Mouse (Mus musculus) gastrocnemius, postnatal 14 days (tissue): Measurements from ENCODE around the gene Hpse2. TPM values are rescaled to one million over a fixed set of nuclear protein-coding genes. Genes with fewer than 3 reads are reported as not detected.
"Not testable (repeated sequence)": the region's sequence is repeated elsewhere in the genome, so short reads cannot be mapped to it uniquely, and the experiment has no call there.

Experiments used
- DNase-seq: peaks from one replicate; pipeline ENCODE4 v3.0.0; 2021; ENCODE audit warnings: mixed read lengths
- intact Hi-C: fragments of 180-260 bp; cut with DNase I; formaldehyde crosslinking; loops from one replicate; pipeline ENCODE4 v1.15.1; 2025; ENCODE audit warnings: low total_unique reads
- long read RNA-seq, 2 experiments: library from polyadenylated mRNA; stranded (forward); transcript quantifications; one replicate each; pipeline ENCODE4 v2.0.0; 2021
- total RNA-seq, 2 experiments: library from RNA; stranded (reverse); gene quantifications; 2 replicates each; pipeline ENCODE4 v1.2.3; 2021

Hpse2 gene
- total RNA-seq = under 1 TPM in 1 of 2 experiments, not detected in 1; 0.07 TPM
- long read RNA-seq, experiment 1 = 0 reads
- long read RNA-seq, experiment 2 = 0 reads

- intact Hi-C loops = no loop called here
- no peak for DNase-seq
Observed at GRCm38 (mm10) chr19:43388017-43388904, at the start of gene Hpse2. Gene Hpse2 (minus strand): TSS chr19:43388355.

DNA sequence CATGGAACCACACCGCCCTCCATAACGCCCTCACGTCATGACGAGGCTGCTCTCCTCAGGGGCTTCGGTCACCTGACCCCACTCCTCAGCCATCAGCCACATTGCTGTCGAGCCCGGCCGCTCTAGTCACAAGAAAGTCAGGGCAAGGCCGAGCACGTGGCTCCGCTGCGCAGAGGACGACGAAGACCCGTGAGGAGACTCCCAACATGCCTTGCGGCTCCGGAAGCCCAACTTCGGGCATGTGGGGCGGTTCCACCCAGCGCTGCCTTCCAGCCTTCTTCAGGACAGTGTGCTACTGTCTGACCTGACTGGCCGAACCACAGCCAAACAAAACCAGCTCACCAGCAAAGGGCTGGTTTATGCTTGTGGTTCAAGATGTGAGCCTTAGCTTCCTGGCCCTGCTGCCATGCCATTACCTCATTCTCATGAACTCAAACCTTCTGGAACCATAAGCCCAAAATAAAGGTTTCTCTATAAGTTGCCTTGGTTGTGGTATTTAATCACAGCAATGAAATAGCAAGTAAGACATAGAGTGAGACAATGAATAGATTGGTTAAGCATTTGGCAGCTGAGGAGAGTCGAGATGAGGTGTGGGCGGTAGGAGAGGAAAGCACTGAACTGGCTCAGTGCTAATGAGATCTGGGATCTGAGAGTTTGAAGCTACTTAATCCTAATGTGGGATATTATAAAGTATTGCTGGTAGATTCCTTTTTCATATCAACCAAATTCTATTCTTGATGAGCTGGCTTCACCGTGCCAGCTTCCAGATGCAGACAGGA is 39.5 kb upstream of the Hpse2 start:
- intact Hi-C loops = no loop called here

DNA sequence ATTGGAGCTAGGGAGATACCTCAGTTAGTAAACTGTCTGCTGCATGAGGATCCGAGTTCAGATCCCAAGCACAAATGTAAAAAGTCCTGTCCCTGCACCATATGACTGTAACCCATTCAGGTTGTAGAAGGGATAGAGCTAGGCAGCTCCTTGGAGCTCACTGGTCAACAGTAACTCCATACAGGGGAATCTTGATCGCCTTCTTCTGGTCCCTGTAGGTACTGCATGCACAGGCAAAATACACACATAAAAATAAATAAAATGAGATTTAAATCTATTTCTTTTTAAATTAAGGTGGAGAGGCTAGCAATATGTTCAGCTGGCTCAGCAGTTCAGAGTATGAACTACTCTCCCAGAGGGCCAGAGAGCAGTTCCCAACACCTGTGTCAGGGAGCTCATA is 35.9 kb upstream of the Hpse2 start:
- intact Hi-C loops = no loop called here
- DNase-seq = no peak

More for the DNA sequence above, 39.5 kb upstream of the Hpse2 start:
- no peak for DNase-seq

DNA sequence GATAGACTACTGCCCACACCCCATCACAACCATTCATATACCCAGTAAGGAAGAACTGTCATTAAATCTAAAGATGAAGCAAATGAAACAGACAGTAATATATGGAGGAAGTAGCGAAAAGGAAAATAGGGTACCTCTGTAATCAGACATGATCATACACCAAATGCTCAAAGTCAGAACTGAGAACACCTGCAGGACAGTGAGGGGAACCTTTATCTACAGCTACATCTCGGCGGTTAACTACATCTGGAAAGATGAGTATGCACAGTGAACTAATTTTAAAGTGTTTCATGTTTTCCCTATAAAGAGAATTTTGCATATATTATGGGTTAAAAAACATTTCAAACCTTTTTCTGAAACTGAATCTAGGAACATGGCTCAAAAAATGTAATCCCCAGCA is 32.4 kb upstream of the Hpse2 start:
- DNase-seq = no peak
- intact Hi-C loops = no loop called here

- intact Hi-C loops = no loop called here
Observed at GRCm38 (mm10) chr19:43415565-43415964, 27.4 kb upstream of the Hpse2 start.

DNA sequence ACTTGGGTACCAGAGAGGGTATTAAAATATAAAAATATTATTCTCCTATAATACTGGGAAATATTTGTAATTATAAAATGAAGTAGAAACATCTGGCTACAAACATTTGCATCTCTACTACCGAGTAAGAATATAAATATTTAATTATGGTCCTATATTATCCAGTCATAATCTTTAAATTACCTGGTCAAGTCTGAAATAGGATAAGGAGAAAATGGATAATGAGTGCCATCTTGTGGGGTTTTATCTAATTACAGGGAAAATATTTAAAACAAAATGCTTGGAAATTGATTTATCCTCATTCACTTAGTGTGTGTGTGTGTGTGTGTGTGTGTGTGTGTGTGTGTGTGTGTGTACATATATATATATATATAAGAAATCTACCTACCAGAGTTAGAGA is 19.0 kb upstream of the Hpse2 start:
- DNase-seq = no peak
- intact Hi-C loops = no loop called here

More at GRCm38 (mm10) chr19:43415565-43415964, 27.4 kb upstream of the Hpse2 start:
- DNase-seq = no peak

- DNase-seq = peak; percentile 16
- intact Hi-C loops = loop anchor here (10.0 kb wide), 1 partner anchor 372 kb away; no protein-coding TSS in a partner anchor
Observed at GRCm38 (mm10) chr19:43396327-43396726, 8.2 kb upstream of the Hpse2 start.

- intact Hi-C loops = no loop called here
- DNase-seq = no peak
Observed at GRCm38 (mm10) chr19:43387071-43387770, 934 bp downstream of the Hpse2 start.

DNA sequence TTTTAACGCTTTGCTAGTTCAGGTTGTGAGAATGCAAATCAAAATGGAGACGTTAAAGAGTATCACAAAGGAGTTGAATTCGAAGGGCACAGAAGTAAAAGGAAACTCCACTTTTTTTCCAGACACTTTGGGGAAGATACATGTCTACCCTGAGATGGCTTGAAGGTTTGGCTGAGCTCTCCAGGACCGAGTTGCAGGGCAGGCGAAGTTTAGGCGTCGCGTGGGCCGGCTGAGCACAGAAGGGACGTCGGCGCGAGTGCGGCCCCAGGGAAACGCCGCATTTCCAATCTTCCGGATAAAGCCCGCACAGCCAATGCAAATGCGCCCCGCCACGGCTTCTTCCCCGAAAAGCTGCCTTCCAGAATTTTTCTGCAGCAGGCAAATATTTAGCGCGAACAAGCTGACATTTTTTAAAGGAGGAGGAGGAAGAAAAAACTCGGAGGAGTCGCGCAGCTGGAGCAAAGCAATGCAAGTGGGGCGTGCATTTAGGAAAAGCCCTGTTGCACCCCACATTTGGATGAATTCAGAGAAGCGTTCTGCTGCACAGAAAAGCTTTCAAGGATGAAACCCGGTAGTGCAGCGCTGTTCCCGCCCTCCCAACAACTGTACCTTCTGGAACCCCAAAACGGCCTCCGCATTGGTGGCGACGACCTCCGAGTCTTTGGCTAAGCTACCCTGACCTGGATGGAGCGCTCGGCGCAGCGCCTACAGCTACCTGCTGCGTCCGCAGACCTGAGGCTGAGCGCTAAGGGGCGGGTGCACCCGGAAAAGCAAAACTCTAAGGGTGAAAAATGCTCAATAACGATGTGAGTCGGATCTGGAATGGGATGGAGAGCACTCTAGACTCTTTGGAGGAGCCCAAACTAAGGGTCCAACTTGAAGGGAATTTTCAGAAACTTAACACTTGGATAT is 1.9 kb downstream of the Hpse2 start:
- intact Hi-C loops = no loop called here
- no peak for DNase-seq

DNA sequence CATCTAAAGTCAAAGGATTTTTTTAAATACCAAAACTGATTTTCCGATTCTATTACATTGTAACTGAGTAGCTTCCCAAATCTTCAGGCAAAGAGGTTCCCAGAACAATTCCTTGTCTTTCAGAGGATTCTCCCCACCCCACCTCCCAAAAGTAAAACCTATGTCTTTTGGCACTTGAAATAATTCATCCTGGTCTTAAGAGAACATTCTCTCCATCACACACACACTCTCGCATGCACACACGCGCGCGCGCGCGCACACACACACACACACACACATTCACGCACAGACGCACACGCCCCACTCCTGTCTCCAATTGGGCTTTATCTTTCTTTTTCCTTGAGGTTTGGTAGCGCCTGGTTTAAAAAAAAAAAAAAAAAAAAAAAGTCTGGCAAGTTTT is 2.7 kb downstream of the Hpse2 start:
- no peak for DNase-seq
- intact Hi-C loops = no loop called here

DNA sequence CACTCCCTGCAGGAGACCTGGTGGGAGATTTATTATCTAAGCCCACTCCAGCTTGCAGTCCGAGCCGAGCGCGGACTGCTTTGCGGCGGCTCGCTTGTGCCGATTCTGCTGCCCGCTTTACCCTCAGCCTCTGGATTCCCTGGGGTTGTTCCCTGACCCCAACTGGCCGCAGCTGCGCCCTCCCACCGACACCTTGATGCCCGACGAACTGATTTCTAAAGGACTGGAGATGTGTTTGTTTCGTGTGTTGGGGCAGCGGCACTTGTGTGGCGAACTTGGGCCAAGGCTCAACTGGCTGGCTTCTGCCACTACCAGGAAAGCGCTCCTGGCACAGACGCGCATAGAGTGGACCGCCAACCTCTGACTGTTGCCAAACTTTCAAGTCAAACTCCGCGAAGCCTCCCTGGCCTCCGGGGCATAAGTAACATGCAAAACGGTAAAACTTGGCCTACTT is 3.1 kb downstream of the Hpse2 start:
- no peak for DNase-seq
- intact Hi-C loops = no loop called here

DNA sequence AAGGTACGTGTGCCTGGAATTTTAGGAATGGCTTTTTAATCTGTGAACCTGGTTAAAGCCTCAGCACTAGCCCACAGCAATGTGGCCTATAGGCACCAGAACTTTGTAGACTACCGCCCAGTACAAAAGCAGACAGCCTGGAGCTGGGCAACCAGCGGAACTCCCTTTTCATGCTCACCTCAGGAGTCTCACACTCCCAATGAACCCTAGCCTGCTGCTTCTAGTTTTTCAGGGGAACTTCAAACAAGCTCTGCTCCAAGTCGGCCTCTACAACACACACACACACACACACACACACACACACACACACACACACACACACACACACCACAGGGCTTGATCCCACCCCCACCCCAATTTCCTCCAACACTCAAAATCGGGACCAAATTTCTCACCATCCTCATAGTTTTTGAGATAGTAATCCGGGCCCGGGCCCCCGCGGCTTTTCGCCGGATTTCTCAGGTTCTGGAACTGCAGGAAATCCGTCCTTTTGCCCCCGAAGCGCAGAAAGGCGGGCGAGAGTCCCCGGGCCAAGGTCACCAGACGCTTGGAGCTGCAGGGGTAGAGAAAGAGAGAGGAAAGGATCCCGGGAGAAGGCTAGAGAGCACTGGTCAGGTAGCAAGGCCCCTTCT is 3.7 kb downstream of the Hpse2 start:
- no peak for DNase-seq
- intact Hi-C loops = no loop called here

DNA sequence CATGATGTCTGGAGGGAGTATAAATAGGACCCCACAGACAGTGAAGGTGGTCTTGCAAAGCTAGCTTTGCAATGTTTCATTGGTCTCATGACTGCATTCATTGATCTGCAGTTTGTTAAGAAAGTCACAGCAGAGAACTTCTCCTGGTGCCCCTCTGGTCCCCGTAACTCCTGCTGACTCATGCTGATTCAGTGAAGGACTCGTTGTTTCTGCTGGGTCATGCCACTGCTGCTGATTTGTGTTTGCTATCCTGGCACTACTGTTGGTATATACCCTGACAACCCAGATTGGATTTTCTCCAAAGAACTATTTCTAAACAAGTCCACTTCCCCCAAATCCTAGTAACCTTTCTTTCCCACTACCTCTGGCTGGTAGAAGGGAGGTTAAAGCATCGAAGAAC is 29.3 kb downstream of the Hpse2 start:
- intact Hi-C loops = no loop called here
- DNase-seq = no peak

GRCm38 (mm10) chr19:43311125-43311524 is 77.0 kb downstream of the Hpse2 start:
- DNase-seq = no peak

DNA sequence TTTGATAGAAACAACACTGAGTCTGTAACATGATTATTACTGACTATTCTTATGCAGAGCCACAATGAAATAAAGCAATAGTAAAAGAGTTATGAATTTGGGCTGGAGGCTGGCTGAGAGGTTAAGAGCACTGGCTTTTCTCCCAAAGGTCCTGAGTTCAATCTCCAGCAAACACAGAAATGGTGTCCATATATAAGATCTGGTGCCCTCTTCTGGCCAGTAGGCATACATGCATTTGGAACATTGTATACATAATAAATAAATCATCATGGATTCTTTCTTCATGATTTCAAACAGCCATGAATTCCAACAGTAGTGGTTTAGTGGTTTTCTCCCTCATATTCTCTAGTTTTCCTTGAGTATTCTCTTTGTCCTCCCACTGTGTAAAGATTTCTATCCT is 81.4 kb downstream of the Hpse2 start:
- no peak for DNase-seq
- intact Hi-C loops = no loop called here

More at GRCm38 (mm10) chr19:43311125-43311524, 77.0 kb downstream of the Hpse2 start:
- intact Hi-C loops = loop anchor here (5.0 kb wide), 1 partner anchor 514 kb away; no protein-coding TSS in a partner anchor

DNA sequence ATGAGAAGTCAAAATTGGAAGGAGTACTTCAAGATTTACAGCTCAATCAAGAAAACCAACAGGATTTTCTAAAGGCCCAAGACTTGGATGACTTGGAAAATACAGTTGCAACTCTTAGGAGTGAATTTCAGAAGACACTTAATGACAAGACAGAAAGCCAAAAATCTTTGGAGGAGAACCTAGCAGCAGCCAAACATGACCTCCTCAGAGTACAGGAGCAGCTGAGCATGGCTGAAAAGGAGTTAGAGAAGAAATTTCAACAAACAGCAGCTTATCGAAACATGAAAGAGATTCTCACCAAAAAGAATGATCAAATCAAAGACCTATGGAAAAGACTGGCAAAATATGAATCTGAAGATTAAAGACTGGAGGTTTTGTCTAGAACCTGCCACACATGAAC is 106.8 kb downstream of the Hpse2 start:
- intact Hi-C loops, DNase-seq: not testable (repeated sequence)

DNA sequence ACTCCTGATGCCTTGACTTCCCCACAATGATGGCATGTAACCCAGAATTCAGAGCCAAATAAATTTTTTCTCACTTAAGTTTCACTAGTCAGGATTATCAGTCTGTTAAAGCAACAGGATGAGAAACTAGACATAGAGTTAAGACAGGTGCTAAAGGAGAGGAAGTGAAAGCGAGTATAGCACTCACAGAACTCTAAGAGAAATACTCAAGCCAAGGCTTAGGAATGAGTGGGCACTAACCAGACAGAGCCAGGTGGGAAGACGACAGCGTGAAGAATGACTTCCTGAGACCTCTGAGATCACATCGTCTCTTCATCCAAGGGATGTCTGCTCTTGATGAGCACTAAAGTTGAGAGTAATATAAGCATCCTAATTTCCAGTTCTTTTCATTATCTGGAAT is 144.2 kb downstream of the Hpse2 start:
- intact Hi-C loops = no loop called here
- no peak for DNase-seq

- DNase-seq = no peak
- intact Hi-C loops = no loop called here
Observed at GRCm38 (mm10) chr19:43231711-43232110, 156.4 kb downstream of the Hpse2 start.
